Mouse (Mus musculus): Measurements from ENCODE around the gene Ssx2ip. TPM values are rescaled to one million over a fixed set of nuclear protein-coding genes. Genes with fewer than 3 reads are reported as not detected.

The Ssx2ip gene
- total RNA-seq, 2 experiments from 2014 or later: 80.7 to 81.5 TPM

DNA sequence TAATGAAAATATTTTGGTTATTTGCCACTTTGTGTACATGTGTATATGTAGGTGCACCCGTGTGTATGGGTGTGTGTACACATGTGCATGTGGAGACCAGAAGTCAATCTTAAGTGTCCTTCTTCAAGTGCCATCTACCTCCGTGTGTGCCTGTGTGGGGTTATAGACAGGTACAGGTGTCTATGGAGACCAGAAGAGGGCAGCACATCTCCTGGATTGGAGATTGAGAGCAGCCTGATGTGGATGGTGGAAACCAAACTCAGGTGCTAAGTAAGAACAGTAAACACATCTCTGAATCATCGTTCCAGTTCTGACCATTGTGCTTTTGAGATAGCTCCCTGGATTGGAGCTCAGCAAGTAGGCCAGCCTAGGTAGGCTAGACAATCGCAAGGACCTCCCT, 82.0 kb downstream of the Ssx2ip start:
- no peak for DNase-seq

More for the DNA sequence above, 82.0 kb downstream of the Ssx2ip start:
- intact Hi-C loops (cut with DNase I): no loop called here

Small RNAs within 50 kb of the gene (microRNA-seq; reads per million reads assigned to microRNA genes)
- not detected for gene Gm22901

Other genes with a start within 250 kb of the Ssx2ip start
- under 1 TPM; 0.50 to 0.70 TPM for gene Lpar3, start 183.7 kb upstream of the Ssx2ip start, total RNA-seq (2021)
- gene Ctbs, start 45.2 kb downstream of the Ssx2ip start, total RNA-seq (2021): 1 to 10 TPM; 4.7 to 5.9 TPM
- 1 to 10 TPM; 5.0 to 8.3 TPM for gene Spata1, start 95.1 kb downstream of the Ssx2ip start, total RNA-seq (2021)
- gene Gng5, start 95.2 kb downstream of the Ssx2ip start, total RNA-seq (2021): 10 to 100 TPM; 50.3 to 68.4 TPM
- 10 to 100 TPM; 22.5 to 24.5 TPM for gene Rpf1, start 116.8 kb downstream of the Ssx2ip start, total RNA-seq (2021)
- gene Uox, start 165.8 kb downstream of the Ssx2ip start, total RNA-seq (2021): under 1 TPM; 0.18 to 0.38 TPM
- not detected for gene Dnase2b, start 211.0 kb downstream of the Ssx2ip start, total RNA-seq (2021)
- under 1 TPM in 1 of 2 experiments, not detected in 1; 0.20 TPM for gene 4930503B20Rik, start 246.7 kb downstream of the Ssx2ip start, total RNA-seq (2021)

Measured in left cerebral cortex, postnatal 4 days (tissue).